Mouse (Mus musculus) stomach, embryonic 15.5 days (tissue): ENCODE data around the gene Rbfox1. TPM values are rescaled to one million over a fixed set of nuclear protein-coding genes. Genes with fewer than 3 reads are reported as not detected.

Source experiments
- ATAC-seq: fragments of 200-750 bp; cut with Nextera tagmentation; 2 replicates; pipeline ENCODE4 v1.8.0; 2017; ENCODE audit warnings: low read depth, moderate number of reproducible peaks, moderate TSS enrichment; ENCODE audit not compliant: insufficient read depth, low FRiP score
- H3K27ac ChIP-seq: fragments of 300-500 bp; sonication (generic); 2 replicates; pipeline ENCODE4 v1.5.1; 2015; ENCODE audit warnings: mild to moderate bottlenecking, inconsistent platforms
- H3K27me3 ChIP-seq: fragments of 300-500 bp; sonication (generic); replicated peaks from 2 replicates; pipeline ENCODE4 v1.6.1; 2015; ENCODE audit warnings: inconsistent platforms
- H3K36me3 ChIP-seq: fragments of 300-500 bp; sonication (generic); 2 replicates; pipeline ENCODE4 v1.6.1; 2015; ENCODE audit warnings: inconsistent platforms
- H3K4me1 ChIP-seq: fragments of 300-500 bp; sonication (generic); 2 replicates; pipeline ENCODE4 v1.6.1; 2015; ENCODE audit warnings: inconsistent platforms
- H3K4me2 ChIP-seq: fragments of 300-500 bp; sonication (generic); 2 replicates; pipeline ENCODE4 v1.6.1; 2015; ENCODE audit warnings: mild to moderate bottlenecking, inconsistent platforms
- H3K4me3 ChIP-seq: fragments of 300-500 bp; sonication (generic); replicated peaks from 2 replicates; pipeline ENCODE4 v1.5.1; 2015; ENCODE audit warnings: inconsistent platforms
- H3K9ac ChIP-seq: fragments of 300-500 bp; sonication (generic); 2 replicates; pipeline ENCODE4 v1.6.1; 2015; ENCODE audit warnings: inconsistent platforms
- H3K9me3 ChIP-seq: fragments of 300-500 bp; sonication (generic); 2 replicates; pipeline ENCODE4 v1.6.1; 2016; ENCODE audit warnings: inconsistent platforms
- WGBS: fragments of 180-500 bp; shearing (Covaris S2); methylation state at CpG from one replicate; pipeline ENCODE4 v1.1.7; 2015; 5-methylcytosine and 5-hydroxymethylcytosine counted together
- polyA plus RNA-seq: library from polyadenylated mRNA; unstranded; fragments of >200 nt; fragmentation: Nextera tagmentation; extraction: Ambion mirVana; gene quantifications from 2 replicates; pipeline ENCODE4 v1.2.1, GENCODE M21; 2015

The Rbfox1 gene
- polyA plus RNA-seq, 1 experiment from 2014 or later = 3.5 TPM

DNA sequence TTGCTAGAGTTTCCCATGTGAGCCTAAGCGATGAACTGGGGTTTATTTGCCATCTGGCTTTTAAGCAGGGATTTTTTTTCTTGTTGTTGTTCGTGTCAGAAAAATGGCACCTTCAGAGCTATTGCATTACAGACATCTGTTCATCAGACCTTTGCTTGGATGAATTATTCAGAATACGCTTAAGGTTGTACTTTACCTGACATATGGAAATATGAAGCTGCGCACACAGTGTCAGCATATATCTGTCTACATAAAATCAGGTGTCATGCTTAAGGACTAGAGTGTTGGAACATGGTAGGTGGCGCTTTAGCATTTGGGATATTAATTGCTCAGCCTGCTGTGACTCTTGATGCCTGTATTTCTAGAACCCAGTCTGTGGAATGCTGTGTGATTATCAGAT is 819.7 kb downstream of the Rbfox1 start:
- no peaks in the 10 kb centered on the region for H3K27me3 ChIP-seq
- H3K36me3 ChIP-seq = no peaks in the 10 kb centered on the region
- no peak overlapping the region for H3K4me2 ChIP-seq
- no peak for ATAC-seq
- H3K27ac ChIP-seq = no peak overlapping the region
- H3K4me1 ChIP-seq = no peaks in the 10 kb centered on the region
- no peak overlapping the region for H3K4me3 ChIP-seq
- no peak overlapping the region for H3K9ac ChIP-seq
- no peaks in the 10 kb centered on the region for H3K9me3 ChIP-seq
- WGBS = 87% methylated on average over 5 of the region's 5 CpGs

DNA sequence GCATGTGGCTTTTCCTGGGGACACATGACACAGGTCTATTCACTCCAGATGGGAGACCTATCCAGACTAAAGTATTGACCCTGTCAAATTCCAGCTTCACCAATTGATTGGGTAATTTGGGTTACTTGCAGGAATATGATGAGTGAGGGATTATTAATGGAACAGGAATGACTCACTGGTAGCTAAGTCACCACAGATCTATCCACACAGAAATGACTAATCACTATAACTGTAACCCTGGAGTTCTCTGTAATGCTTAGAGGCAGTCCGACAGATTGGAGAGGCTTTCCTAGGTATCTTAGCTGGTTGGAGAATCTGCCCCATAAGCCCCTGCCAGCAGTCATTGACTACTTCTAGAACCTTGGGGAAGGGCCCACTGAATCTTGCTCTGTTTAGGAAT is 827.2 kb downstream of the Rbfox1 start:
- WGBS = 82% methylated on average over 1 of the region's 1 CpGs
- H3K27me3 ChIP-seq = no peaks in the 10 kb centered on the region
- no peaks in the 10 kb centered on the region for H3K9me3 ChIP-seq
- H3K36me3 ChIP-seq = no peaks in the 10 kb centered on the region
- H3K9ac ChIP-seq = no peak overlapping the region
- no peak overlapping the region for H3K4me2 ChIP-seq
- H3K4me3 ChIP-seq = no peak overlapping the region
- no peaks in the 10 kb centered on the region for H3K4me1 ChIP-seq
- H3K27ac ChIP-seq = no peak overlapping the region
- ATAC-seq = no peak

- no peak for ATAC-seq
- no peak overlapping the region for H3K27ac ChIP-seq
- no peak overlapping the region for H3K9ac ChIP-seq
- no peaks in the 10 kb centered on the region for H3K4me1 ChIP-seq
- no peak overlapping the region for H3K4me3 ChIP-seq
- H3K27me3 ChIP-seq = no peaks in the 10 kb centered on the region
- H3K9me3 ChIP-seq = no peaks in the 10 kb centered on the region
- no peaks in the 10 kb centered on the region for H3K36me3 ChIP-seq
- no peak overlapping the region for H3K4me2 ChIP-seq
- WGBS = 85% methylated on average over 4 of the region's 4 CpGs
These were observed 830.1 kb downstream of the Rbfox1 start for GRCm38 (mm10) chr16:6715245-6715644.

DNA sequence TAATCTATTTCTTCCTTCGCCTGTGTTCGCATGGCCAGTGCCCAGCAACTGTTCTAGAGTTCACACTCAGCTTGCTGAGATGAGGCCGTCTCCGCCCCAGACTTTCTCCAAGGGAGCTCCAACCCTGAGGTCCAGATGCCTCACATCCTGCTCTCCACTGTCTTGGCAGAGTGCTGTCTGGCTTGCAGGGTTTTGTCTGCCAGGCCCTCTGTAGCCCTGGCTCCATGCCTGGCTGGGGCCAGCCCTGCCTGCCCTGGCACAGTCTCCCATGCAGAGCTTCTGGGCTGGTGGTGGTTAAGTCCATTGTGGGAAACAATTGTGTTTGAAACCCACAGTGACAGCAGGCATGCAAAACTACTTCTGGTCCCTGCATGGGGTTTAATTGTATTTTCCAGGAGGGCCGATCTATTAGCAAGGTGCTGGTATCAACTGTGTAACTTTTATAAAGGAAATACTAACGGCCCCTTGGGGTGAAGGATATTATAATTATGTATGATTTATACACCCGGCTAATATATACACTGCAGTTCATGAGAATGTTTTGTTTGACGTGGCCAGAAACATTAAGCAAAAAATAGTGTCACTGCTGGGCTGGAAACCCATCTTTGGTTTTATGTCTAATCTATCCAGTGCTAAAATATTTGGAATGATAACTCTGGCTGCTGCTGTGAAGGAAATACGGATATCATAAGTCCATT is 831.2 kb downstream of the Rbfox1 start:
- Histone ChIP-seq H3K4me1 (no peaks in the 10 kb centered on the region), H3K4me2 (no peak overlapping the region), H3K27me3 (no peaks in the 10 kb centered on the region), H3K36me3 (no peaks in the 10 kb centered on the region), H3K27ac (peak overlapping the region; percentile 31; the same call in 1 of the 2 replicates), H3K9ac (no peak overlapping the region), H3K9me3 (no peaks in the 10 kb centered on the region), H3K4me3 (no peak overlapping the region)
- WGBS = 51% methylated on average over 9 of the region's 9 CpGs
- ATAC-seq = peak; percentile 43; the same call in 1 of the 2 replicates

GRCm38 (mm10) chr16:6719027-6719426 is 833.9 kb downstream of the Rbfox1 start:
- Histone ChIP-seq H3K4me2 (no peak overlapping the region), H3K9ac (no peak overlapping the region), H3K27me3 (no peaks in the 10 kb centered on the region), H3K36me3 (no peaks in the 10 kb centered on the region), H3K9me3 (no peaks in the 10 kb centered on the region), H3K4me1 (no peaks in the 10 kb centered on the region), H3K27ac (no peak overlapping the region), H3K4me3 (no peak overlapping the region)
- WGBS = 68% methylated on average over 8 of the region's 8 CpGs
- no peak for ATAC-seq

DNA sequence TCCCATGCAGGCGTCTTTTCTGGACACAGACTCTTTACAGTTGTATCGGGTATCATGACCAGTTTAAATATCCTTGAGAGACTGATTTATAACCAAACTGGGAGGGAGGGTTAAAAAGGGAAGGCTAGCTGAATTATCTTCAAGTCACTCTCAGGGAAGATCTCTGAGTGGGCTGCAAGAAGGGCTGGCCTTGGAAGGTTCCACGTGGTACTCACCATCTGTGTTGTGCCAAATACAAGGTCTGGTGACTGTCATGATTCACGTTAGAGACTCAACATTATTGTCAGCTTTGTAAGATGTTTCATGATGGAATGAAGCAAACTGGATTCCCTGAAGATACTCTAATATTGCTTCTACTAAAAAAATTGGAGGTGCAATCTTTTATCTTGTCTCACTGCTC is 847.5 kb downstream of the Rbfox1 start:
- WGBS = 57% methylated on average over 4 of the region's 4 CpGs
- no peaks in the 10 kb centered on the region for H3K9me3 ChIP-seq
- ATAC-seq = no peak

GRCm38 (mm10) chr16:6733427-6733826 is 848.3 kb downstream of the Rbfox1 start:
- Histone ChIP-seq H3K9ac (no peak overlapping the region), H3K27me3 (no peaks in the 10 kb centered on the region), H3K4me1 (no peaks in the 10 kb centered on the region), H3K4me2 (no peak overlapping the region), H3K9me3 (no peaks in the 10 kb centered on the region), H3K36me3 (no peaks in the 10 kb centered on the region), H3K27ac (no peak overlapping the region), H3K4me3 (no peak overlapping the region)
- no peak for ATAC-seq
- 84% methylated on average over 3 of the region's 3 CpGs for WGBS

More for the DNA sequence above, 847.5 kb downstream of the Rbfox1 start:
- H3K9ac ChIP-seq = no peak overlapping the region
- H3K4me2 ChIP-seq = no peak overlapping the region
- H3K4me1 ChIP-seq = no peaks in the 10 kb centered on the region
- no peaks in the 10 kb centered on the region for H3K27me3 ChIP-seq
- H3K36me3 ChIP-seq = no peaks in the 10 kb centered on the region
- H3K4me3 ChIP-seq = no peak overlapping the region
- no peak overlapping the region for H3K27ac ChIP-seq

- no peak overlapping the region for H3K27ac ChIP-seq
- H3K27me3 ChIP-seq = no peaks in the 10 kb centered on the region
- ATAC-seq = no peak
- H3K4me3 ChIP-seq = no peak overlapping the region
- H3K4me1 ChIP-seq = no peaks in the 10 kb centered on the region
- WGBS = 74% methylated on average over 2 of the region's 2 CpGs
- H3K4me2 ChIP-seq = no peak overlapping the region
- no peak overlapping the region for H3K9ac ChIP-seq
- H3K36me3 ChIP-seq = no peaks in the 10 kb centered on the region
- H3K9me3 ChIP-seq = no peaks in the 10 kb centered on the region
These were observed 851.4 kb downstream of the Rbfox1 start for GRCm38 (mm10) chr16:6736566-6736965.

- H3K27me3 ChIP-seq = no peaks in the 10 kb centered on the region
- no peak overlapping the region for H3K9ac ChIP-seq
- no peaks in the 10 kb centered on the region for H3K36me3 ChIP-seq
- no peak for ATAC-seq
- no peak overlapping the region for H3K4me2 ChIP-seq
- H3K27ac ChIP-seq = no peak overlapping the region
- WGBS = 63% methylated on average over 3 of the region's 3 CpGs
- H3K9me3 ChIP-seq = no peaks in the 10 kb centered on the region
- H3K4me3 ChIP-seq = no peak overlapping the region
- H3K4me1 ChIP-seq = no peaks in the 10 kb centered on the region
These were observed 851.8 kb downstream of the Rbfox1 start for GRCm38 (mm10) chr16:6736998-6737397.

DNA sequence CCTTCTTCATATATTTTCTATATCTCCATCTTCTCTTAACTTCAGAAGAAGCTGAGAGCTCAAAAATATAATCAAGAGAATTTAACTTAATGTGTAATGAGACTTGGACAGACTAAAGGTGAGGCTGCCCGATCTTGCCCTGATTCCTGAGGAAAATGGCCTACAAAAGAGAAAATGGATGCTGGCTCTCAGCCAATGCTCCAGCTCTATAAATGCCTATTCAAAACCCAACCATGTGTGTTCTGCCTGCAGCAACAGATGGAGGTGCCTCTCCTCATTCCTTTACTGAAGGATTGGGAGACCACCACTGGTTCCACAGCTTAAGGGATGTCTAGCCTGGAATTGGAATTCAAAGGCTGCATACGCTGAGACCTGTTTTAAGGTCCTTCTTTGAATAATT is 861.0 kb downstream of the Rbfox1 start:
- Histone ChIP-seq H3K36me3 (no peaks in the 10 kb centered on the region), H3K4me2 (no peak overlapping the region), H3K9ac (no peak overlapping the region), H3K4me3 (no peak overlapping the region), H3K4me1 (no peaks in the 10 kb centered on the region), H3K27me3 (no peaks in the 10 kb centered on the region), H3K27ac (no peak overlapping the region), H3K9me3 (no peaks in the 10 kb centered on the region)
- WGBS = 84% methylated on average over 2 of the region's 2 CpGs
- no peak for ATAC-seq

GRCm38 (mm10) chr16:6750491-6750890 is 865.3 kb downstream of the Rbfox1 start:
- ATAC-seq = no peak

GRCm38 (mm10) chr16:6754847-6755246 is 869.7 kb downstream of the Rbfox1 start:
- no peak overlapping the region for H3K4me3 ChIP-seq
- no peaks in the 10 kb centered on the region for H3K36me3 ChIP-seq
- WGBS = 55% methylated on average over 3 of the region's 3 CpGs
- no peak overlapping the region for H3K9ac ChIP-seq
- H3K9me3 ChIP-seq = no peaks in the 10 kb centered on the region
- ATAC-seq = no peak
- no peak overlapping the region for H3K4me2 ChIP-seq
- H3K27me3 ChIP-seq = no peaks in the 10 kb centered on the region
- no peaks in the 10 kb centered on the region for H3K4me1 ChIP-seq
- no peak overlapping the region for H3K27ac ChIP-seq

More at GRCm38 (mm10) chr16:6750491-6750890, 865.3 kb downstream of the Rbfox1 start:
- Histone ChIP-seq H3K4me1 (no peaks in the 10 kb centered on the region), H3K9me3 (no peaks in the 10 kb centered on the region), H3K27ac (no peak overlapping the region), H3K27me3 (no peaks in the 10 kb centered on the region), H3K9ac (no peak overlapping the region), H3K4me2 (no peak overlapping the region), H3K36me3 (no peaks in the 10 kb centered on the region), H3K4me3 (no peak overlapping the region)
- WGBS = 68% methylated on average over 2 of the region's 2 CpGs
